8 mouse cellular contexts compared by ENCODE assay signal in the genomic region with DNA sequence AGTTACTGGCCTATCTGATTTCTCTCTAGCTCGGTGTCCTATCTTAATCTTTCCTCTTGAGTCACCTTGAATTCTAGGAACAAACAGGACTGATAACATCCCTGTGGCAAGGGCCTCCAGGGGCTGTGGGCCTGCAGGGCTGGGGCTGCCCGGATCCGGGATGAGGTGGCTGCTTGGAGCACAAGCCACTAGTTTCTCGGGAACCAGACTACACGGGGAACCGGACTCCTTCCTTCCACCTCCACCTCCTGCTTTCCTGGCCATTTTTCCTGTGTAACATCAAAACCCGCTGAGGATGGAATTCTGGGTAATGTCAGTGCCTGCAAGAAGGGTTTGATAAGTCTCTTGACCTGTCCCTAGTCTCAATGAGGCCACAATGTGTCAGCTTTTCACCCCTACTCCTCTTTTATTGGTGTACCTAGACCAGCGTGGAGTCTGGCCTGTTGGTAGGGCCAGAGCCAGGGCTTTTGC. TPM values are rescaled to one million over a fixed set of nuclear protein-coding genes. Genes with fewer than 3 reads are reported as not detected.
A peak's percentile ranks its signal among the peaks of the same experiment; 100 is the strongest.
DNase-seq lines count a peak whose midpoint lies in the region; ATAC-seq lines count a peak whose summit lies in the region.

No protein-coding gene starts in this region.

- H3K9ac ChIP-seq in forebrain, embryonic 15.5 days (replicated peaks) = no peak overlapping the region
- H3K9ac ChIP-seq in neural tube, embryonic 13.5 days = peak overlapping the region; percentile 56; the same call in 1 of the 2 replicates

- no peak for ATAC-seq in cerebellum, adult (ENCODE audit: insufficient number of reproducible peaks, low FRiP score, low TSS enrichment)
- ATAC-seq in forebrain, embryonic 15.5 days (replicated peaks) = no peak
- no peak for ATAC-seq in neural tube, embryonic 13.5 days (ENCODE audit: low read depth)

- H3K27me3 ChIP-seq in forebrain, embryonic 15.5 days = no peaks in the 10 kb centered on the region
- H3K27me3 ChIP-seq in neural tube, embryonic 13.5 days = no peaks in the 10 kb centered on the region

- peak overlapping the region; percentile 47 for H3K27ac ChIP-seq in forebrain, embryonic 15.5 days (replicated peaks)
- H3K27ac ChIP-seq in neural tube, embryonic 13.5 days (replicated peaks) = peak overlapping the region; percentile 100

- peaks cover 3% of the 10 kb centered on the region; the same call in 1 of the 2 replicates for H3K36me3 ChIP-seq in forebrain, embryonic 15.5 days
- no peaks in the 10 kb centered on the region for H3K36me3 ChIP-seq in neural tube, embryonic 13.5 days

- H3K4me3 ChIP-seq in forebrain, embryonic 15.5 days = no peak overlapping the region
- H3K4me3 ChIP-seq in neural tube, embryonic 13.5 days = peak overlapping the region; percentile 95; the same call in 1 of the 2 replicates

- peak; percentile 28 to 38 for DNase-seq in cerebellum, postnatal 10 days
- DNase-seq in 3134 (ENCODE audit: extremely low read depth, insufficient read length, low spot score) = peak; percentile 50
- DNase-seq in kidney, postnatal 10 days = peak; percentile 50
- no peak for DNase-seq in right cerebral cortex, postnatal 14 days
- DNase-seq in layer of hippocampus, adult 11-12 months (ENCODE audit: low spot score) = no peak

- 85% methylated on average over 8 of the region's 8 CpGs for WGBS in forebrain, embryonic 15.5 days
- 79% methylated on average over 8 of the region's 8 CpGs for WGBS in neural tube, embryonic 13.5 days

- peak overlapping the region; percentile 59 for H3K4me2 ChIP-seq in forebrain, embryonic 15.5 days (replicated peaks)
- peak overlapping the region; percentile 73 for H3K4me2 ChIP-seq in neural tube, embryonic 13.5 days

- peaks cover 42% of the 10 kb centered on the region for H3K4me1 ChIP-seq in forebrain, embryonic 15.5 days
- peaks cover 39% of the 10 kb centered on the region for H3K4me1 ChIP-seq in neural tube, embryonic 13.5 days (replicated peaks)

- H3K9me3 ChIP-seq in forebrain, embryonic 15.5 days = no peaks in the 10 kb centered on the region
- no peaks in the 10 kb centered on the region for H3K9me3 ChIP-seq in neural tube, embryonic 13.5 days

RNA-seq across cellular contexts. Expression of a gene that starts 3.6 kb away (rescaled TPM):
- 8.9 and 9.2 TPM in 2 replicates for polyA plus RNA-seq in forebrain, embryonic 15.5 days (2015; fragmentation: Nextera tagmentation; extraction: Ambion mirVana)
- polyA plus RNA-seq in neural tube, embryonic 13.5 days (2015; fragmentation: Nextera tagmentation; extraction: Ambion mirVana) = 6.5 and 9.4 TPM in 2 replicates

RNA-seq across cellular contexts. Expression of a gene that starts 35.8 kb away (rescaled TPM):
- 65.9 and 68.6 TPM in 2 replicates for polyA plus RNA-seq in forebrain, embryonic 15.5 days (2015; fragmentation: Nextera tagmentation; extraction: Ambion mirVana)
- 70.7 and 75.4 TPM in 2 replicates for polyA plus RNA-seq in neural tube, embryonic 13.5 days (2015; fragmentation: Nextera tagmentation; extraction: Ambion mirVana)

RNA-seq across cellular contexts. Expression of a gene that starts 55.6 kb away (rescaled TPM):
- polyA plus RNA-seq in forebrain, embryonic 15.5 days (2015; fragmentation: Nextera tagmentation; extraction: Ambion mirVana) = not detected in 2 replicates
- polyA plus RNA-seq in neural tube, embryonic 13.5 days (2015; fragmentation: Nextera tagmentation; extraction: Ambion mirVana) = not detected in 2 replicates

Comparison
In these comparisons a context has a peak if more than half of its experiments do, and no peak if none do; other contexts are left out.
1. DNase-seq: peak in cerebellum, postnatal 10 days (2 of 2), 3134 (single experiment) and kidney, postnatal 10 days (single experiment); none in right cerebral cortex, postnatal 14 days (single experiment) and layer of hippocampus, adult 11-12 months (single experiment).